Mouse (Mus musculus): ENCODE results near the gene Cd3g.
A peak's percentile ranks its signal among the peaks of the same experiment; 100 is the strongest.

Gene Cd3g

DNA sequence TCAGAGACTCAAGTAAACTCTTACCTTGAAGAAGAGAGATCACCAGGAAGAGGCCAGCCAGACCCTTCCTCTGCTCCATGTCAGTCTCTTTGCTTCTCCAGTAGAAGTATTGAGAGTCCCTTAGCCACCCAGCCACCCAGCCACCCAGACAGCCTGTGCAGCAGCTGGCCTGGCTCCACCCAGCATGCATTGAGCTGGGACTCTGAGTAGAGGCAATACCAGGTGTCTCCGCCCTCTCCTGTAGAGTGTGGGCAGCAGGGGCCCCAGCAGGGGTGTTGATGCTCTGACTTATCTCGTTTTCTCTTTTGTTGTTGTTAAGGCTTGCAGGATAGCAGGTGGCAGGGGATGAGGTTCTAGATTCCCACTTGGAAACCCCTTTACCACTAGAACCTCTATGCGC, at the start of gene Cd3g:
Gene Cd3g, minus strand, starts transcription at position 190 of the 400 bp plus-strand sequence.
- no peak for DNase-seq (ENCODE audit: low spot score)

DNA sequence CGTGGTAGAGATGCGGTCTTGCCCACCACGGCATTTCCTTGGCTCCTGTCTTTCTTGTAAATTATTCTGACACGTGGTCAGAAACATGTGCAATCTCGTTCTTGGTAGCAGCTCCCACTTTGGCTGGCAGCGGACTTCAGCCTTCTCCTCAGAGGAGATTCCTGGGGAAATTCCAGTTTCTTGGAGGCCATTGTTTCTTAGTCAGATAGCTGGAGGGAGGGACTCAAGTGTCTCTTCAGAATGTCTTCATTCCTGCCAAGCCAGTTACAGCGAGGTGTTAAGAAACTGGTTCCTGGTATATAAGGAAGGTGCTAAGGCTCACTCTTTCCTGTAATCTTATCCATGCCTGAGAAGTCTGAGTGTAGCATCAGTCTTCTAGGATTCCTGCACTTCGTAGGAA, 47.1 kb upstream of the Cd3g start:
- no peak for DNase-seq (ENCODE audit: low spot score)

GRCm38 (mm10) chr9:45024187-45024586, 44.0 kb upstream of the Cd3g start:
- no peak for DNase-seq (ENCODE audit: low spot score)

DNA sequence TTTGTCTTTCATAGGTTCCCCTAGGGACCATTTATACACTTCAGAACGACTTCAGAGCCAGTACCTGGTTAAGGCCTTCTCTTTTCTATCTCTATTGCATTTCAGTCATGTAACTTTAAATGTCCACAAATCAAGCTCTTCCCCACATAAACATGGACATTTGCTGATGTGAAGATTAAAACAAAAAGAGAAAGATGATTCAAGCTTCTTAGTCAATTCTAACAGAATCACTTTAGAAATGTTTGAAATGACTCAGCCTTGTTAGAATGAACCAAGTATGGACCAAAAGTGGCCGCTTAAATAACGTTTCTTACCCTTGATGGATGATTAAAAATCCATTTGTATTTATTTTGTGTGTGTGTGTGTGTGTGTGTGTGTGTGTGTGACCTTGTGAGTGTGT, 43.4 kb upstream of the Cd3g start:
- no peak for DNase-seq (ENCODE audit: low spot score)

DNA sequence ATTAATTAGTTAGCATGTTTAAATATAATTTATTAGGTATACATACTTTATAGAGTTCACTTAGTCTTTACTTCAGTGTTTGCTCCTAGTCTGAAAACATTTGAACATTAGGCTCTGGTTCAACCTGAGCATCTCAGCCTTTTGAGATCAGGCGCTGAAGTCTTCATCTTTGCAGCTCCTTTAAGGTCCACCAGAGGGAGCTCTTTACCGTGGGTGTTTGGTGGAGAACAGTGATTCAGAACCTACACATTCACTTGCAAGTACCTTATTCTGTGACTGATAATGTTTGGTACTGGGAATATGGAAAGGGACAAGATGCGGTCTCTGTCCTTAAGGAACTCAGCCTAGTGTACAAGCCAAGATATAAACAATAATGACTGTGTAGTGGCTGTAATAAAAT, 42.6 kb upstream of the Cd3g start:
- peak; percentile 81 for DNase-seq (ENCODE audit: low spot score)

DNA sequence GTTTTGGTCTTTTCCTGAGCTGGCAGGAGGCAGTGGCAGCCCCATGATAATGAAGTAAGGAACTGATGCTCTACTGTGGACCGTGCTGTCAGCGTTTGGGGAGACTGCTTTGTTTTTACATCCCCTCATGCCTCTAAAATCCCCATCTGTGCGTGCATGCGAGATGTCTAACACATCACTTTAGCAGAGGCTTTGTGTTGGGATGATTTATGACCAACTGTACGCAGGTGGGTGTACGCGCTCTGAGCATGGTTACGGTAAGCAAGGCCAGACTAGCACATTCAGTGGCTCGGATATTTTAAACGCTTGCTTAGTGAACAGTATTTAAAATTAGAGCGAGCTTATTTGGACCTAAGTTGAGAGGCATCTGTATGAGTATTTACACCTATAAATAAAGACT, 37.8 kb upstream of the Cd3g start:
- DNase-seq (ENCODE audit: low spot score): no peak

DNA sequence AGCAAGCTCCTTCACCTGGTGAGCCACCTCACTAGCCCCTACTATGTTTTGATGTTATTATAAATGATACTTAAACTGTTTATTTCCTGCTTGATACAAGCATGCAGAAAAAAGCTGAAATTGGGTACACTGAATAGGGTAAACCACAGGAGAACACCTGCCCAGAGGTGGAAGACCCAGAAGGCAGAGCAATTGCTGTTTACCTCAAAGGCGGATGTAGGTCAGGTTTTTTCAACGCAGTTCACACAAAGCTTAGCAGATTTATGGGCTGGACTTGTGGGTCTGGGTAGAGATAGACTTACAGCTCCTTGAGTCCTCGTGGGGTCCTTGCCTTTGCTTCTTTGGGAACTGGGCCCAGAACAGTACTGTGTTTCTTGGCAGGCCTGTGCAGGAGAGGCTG, 35.6 kb upstream of the Cd3g start:
- no peak for DNase-seq (ENCODE audit: low spot score)

DNA sequence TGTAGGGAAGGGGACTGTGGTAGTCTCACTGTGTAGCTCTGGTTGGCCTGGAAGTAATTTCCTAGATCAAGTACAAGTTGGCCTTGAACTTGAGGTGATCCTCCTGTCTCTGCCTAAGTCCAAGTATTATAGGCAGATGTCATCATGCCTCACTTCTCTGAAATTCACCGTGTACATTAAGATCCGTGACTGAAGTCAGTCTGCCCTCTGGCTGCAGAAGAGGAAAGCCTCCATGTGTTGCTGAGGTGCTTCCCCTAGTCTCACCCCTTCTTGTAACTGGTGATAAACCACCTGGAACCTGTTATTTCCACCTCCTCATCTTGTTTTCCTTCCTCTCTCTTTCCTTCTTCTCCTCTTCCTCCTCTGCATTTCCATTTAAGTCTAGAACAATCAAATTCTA, 34.6 kb upstream of the Cd3g start:
- DNase-seq (ENCODE audit: low spot score): no peak

DNA sequence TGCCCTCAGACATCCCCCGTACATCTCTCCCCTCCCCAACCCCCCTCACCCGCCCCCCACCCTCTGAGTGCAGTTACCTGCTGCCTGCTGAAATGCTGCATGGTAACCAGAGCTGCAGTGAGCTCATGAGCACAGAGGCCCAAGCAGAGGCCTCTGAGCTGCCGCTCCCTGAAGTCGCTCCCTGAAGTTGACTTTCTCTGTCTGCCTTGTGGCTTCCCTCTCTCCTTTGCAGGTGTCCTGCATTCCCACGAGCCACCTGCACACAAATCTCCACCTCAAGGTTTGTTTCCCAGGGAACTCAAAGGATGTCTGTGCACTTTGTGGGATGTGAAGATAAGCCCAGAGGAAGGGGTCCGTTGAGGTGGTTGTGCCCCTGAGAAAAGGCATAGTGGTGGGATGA, 31.1 kb upstream of the Cd3g start:
- no peak for DNase-seq (ENCODE audit: low spot score)

GRCm38 (mm10) chr9:45010461-45010860, 30.2 kb upstream of the Cd3g start:
- peak; percentile 9 for DNase-seq (ENCODE audit: low spot score)

GRCm38 (mm10) chr9:45009180-45010078, 29.2 kb upstream of the Cd3g start, which contains the start of gene Cd3e:
TSS of gene Cd3e (minus strand) at chr9:45009627.
- no peak for DNase-seq (ENCODE audit: low spot score)

GRCm38 (mm10) chr9:45008342-45008741, 28.1 kb upstream of the Cd3g start:
- no peak for DNase-seq (ENCODE audit: low spot score)

GRCm38 (mm10) chr9:45007404-45007803, 27.2 kb upstream of the Cd3g start:
- no peak for DNase-seq (ENCODE audit: low spot score)

GRCm38 (mm10) chr9:45000249-45000648, 20.0 kb upstream of the Cd3g start:
- DNase-seq (ENCODE audit: low spot score): no peak

DNA sequence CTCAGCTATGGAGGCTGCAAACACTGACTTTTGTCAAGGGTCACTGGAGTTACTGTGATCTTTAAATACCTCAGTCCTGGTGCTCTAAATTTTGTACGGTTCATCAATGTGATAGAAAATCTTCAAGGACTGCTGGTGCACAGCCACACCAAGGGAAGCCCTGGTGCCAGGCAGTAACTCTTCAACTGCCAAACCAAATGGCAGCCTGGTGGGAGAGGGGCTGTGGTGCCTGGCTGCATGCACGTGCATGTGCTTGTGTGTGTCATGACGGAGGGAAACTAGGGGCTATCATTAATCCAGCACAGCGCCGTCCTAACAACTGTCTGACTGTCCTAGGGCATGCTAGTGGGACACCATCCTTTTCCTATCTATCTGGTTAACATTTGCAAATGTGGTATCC, 19.5 kb upstream of the Cd3g start:
- no peak for DNase-seq (ENCODE audit: low spot score)

GRCm38 (mm10) chr9:44999171-44999570, 18.9 kb upstream of the Cd3g start:
- DNase-seq (ENCODE audit: low spot score): peak; percentile 3

- no peak for DNase-seq (ENCODE audit: low spot score)
These were observed 17.9 kb upstream of the Cd3g start for GRCm38 (mm10) chr9:44998138-44998537.

- no peak for DNase-seq (ENCODE audit: low spot score)
These were observed 16.4 kb upstream of the Cd3g start for GRCm38 (mm10) chr9:44996590-44996989.

GRCm38 (mm10) chr9:44994962-44995361, 14.7 kb upstream of the Cd3g start:
- no peak for DNase-seq (ENCODE audit: low spot score)

DNA sequence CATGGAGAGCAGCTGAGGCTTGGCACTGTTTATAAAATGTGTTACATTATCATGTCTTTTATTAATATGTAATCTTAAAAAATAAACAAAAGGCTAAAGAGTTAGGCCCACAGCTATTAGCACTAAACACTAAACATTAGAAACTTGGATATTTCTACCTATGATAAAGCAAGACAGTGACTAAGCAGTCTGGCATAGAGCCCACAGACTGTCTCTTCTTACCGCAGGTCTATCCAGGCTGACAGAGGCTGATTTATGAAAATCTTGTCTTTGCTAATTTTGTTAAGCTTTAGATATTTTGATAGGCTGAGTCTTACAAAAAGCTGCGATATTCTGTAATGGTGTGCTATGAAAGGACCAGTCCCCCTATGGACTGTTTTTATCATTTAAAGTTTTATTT, 13.0 kb upstream of the Cd3g start:
- no peak for DNase-seq (ENCODE audit: low spot score)

GRCm38 (mm10) chr9:44992271-44992670, 12.0 kb upstream of the Cd3g start:
- DNase-seq (ENCODE audit: low spot score): no peak

- DNase-seq (ENCODE audit: low spot score): no peak
These were observed 11.6 kb upstream of the Cd3g start for GRCm38 (mm10) chr9:44991821-44992220.

GRCm38 (mm10) chr9:44986976-44987375, 6.7 kb upstream of the Cd3g start:
- DNase-seq (ENCODE audit: low spot score): no peak

DNA sequence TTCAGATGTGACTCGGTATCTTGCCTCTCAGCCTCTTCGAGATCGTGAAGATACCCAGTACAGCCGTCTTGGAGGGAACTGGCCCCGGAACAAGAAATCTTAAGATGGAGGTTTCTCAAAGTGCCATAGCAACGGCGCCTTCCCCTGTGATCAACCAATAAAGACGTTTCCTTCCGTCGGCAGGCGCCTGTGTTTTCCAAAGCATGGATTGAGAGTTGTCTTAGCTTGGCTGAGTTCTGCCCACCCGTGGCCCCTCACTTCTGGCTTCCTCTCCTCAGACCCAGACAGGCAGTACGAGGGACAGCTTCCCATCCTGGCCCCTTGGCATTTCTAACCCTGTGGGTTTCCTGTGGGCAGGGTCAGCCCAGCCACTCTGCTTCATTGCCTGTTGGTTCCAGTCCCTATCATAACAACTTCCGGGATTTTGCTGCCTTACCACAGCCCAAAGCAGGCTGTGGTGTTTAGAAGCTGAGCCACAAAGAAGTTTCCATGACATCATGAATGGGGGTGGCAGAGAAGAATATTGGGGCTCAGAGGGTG, 6.1 kb upstream of the Cd3g start:
- no peak for DNase-seq (ENCODE audit: low spot score)

Data from retina, embryonic 14.5 days (tissue).